Mouse (Mus musculus) heart, adult 9 months (tissue): ENCODE results near the gene Tbc1d8.

ENCODE experiments used
- DNase-seq, 2 experiments: peaks; one replicate each; pipeline ENCODE4 v3.0.0; 2022; ENCODE audit warnings: low spot score in 2 of 2

Tbc1d8 gene

DNA sequence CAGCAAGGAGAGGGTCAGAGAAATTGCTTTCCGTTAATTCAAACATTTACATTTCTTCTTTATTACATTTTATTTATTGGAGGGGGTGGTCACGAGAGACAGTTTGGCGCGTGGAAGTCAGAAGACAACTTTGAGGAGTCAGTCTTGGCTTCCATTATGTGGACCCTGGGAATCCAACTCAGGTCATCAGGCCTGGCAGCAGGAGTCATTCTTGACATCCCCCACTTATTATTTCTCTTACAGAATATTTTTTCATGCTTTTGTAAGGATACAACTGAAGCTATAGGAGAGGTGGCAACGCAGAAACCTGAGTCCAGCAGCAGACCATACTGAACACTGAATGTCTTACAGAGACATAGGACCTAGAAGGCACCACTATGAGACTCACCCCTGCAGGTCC is 699 bp upstream of the Tbc1d8 start:
- no peak for DNase-seq

DNA sequence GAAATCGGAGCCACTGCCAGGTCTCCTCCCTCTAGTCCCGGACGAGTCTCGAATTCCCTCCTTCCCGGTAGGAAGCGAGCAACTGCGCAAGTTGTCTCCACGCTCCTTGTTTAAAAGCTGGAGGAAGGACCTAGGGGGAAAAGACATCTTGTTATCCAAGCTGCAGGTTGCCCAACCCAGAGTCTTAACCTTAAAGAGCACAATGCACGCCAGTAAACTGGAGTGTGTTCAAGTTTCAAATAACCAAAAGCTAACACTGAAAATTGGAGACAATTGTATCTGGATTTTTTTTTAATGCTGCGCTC is 293 bp upstream of the Tbc1d8 start:
- no peak for DNase-seq

GRCm38 (mm10) chr1:39477064-39477463 is 1.5 kb downstream of the Tbc1d8 start:
- no peak for DNase-seq

DNA sequence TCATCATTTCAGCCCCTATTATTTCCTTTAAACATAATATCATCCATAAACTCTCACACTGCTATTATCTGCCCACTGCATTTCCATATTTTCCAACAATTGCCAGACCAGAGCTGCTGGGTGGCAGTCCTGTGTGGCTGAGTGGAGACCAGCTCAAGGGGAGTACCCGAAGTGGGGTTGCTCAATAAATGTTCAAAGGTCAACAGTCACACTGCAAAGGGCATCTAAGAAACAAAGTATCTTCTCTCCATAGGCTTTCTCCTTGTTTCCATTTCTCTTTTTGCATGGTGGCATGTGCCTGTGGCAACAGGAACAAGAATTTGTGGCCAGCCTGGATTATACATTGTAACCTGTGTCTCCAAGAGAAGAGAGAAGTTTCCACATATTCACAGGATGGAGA is 2.2 kb downstream of the Tbc1d8 start:
- DNase-seq, result no peak

GRCm38 (mm10) chr1:39474516-39474915 is 4.0 kb downstream of the Tbc1d8 start:
- no peak for DNase-seq

DNA sequence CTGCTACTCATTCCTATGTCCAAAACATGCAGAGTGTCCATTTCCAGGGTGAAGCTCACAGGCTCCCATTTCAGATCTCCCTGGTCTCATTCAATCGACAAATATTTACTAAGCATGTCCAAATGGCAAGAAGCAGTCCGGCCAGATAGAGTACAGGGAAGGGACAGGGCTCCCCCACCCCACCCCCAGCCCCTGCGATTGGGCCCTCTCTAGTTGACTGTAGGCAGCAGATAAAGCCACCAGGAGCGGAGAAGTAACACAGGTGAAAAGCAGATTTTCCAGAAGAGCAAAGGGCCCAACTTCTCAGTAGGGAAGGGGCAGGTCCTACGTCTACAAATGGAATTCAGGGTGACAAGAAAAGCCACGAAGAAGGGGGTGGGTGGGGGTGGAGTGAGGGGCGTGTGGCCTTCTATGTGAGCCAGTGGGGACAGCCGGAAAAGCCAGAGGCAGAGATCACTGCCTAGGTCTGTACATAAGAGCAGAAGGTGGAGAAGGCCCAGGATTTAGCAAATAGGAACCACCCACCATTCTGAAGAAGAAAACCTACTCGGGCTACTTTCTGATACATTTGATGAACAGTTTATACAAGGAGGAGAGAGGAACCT is 7.2 kb downstream of the Tbc1d8 start:
- DNase-seq, result no peak

GRCm38 (mm10) chr1:39468982-39469381 is 9.6 kb downstream of the Tbc1d8 start:
- DNase-seq, result no peak

DNA sequence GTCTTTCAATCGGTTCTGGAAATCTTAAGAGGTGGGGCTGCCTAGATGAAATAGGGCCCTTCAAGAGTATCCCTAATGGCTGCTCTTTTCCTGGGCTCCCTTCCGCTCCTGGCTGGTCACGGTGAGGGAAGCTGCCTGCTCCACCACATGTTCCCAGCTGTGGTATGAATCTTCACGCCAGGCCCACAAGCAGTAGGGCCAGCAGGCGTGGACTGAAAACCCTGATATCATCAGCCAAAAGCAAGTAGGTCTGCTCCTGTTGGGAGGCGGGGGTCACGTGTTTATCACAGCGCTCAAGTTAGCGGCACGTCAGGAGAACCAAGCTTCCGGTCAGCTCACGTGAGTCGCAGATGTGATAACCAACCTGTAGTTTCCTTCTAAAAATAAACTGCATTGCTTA is 12.0 kb downstream of the Tbc1d8 start:
- DNase-seq, result peak; percentile 35 to 38

DNA sequence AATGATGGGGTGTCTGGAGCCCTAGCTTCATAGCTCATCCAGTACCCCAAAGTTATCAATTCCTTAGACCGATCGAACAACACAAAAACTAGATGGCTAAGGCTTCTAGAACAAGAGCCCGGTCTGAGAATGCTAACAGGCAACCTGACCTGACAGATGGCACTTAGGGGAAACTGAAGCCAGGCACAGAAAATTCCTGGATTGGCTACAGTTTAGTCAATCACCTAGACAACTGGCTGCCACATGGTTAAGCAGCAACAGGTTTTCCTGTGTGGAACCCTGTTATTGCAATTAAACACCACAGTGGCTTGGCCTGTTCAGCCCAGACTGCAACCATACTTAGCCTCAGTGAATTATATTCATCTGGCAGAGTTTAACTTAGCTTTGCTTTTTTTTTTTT is 13.8 kb downstream of the Tbc1d8 start:
- no peak for DNase-seq

- no peak for DNase-seq
These were observed 15.6 kb downstream of the Tbc1d8 start for GRCm38 (mm10) chr1:39462937-39463444.

GRCm38 (mm10) chr1:39462036-39462435 is 16.5 kb downstream of the Tbc1d8 start:
- DNase-seq, result no peak

DNA sequence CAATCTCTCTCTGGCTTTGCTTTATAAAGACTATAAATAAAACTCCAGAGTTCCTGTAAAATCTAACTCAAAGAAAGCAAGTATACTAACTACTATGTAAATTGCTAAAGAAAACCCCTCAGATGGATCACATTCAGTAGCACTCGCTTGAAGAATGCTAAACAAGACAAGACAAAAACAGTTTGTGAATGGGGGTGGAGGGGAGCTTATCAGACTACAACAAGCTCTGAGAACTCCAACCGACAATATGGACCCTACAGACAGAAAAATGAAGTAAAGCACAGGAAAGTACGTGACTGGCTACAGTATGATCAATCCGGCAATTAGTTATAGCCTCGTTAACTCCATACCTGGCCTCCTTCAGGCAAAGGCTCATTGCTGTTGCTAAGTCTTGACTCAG is 18.1 kb downstream of the Tbc1d8 start:
- DNase-seq, result no peak

DNA sequence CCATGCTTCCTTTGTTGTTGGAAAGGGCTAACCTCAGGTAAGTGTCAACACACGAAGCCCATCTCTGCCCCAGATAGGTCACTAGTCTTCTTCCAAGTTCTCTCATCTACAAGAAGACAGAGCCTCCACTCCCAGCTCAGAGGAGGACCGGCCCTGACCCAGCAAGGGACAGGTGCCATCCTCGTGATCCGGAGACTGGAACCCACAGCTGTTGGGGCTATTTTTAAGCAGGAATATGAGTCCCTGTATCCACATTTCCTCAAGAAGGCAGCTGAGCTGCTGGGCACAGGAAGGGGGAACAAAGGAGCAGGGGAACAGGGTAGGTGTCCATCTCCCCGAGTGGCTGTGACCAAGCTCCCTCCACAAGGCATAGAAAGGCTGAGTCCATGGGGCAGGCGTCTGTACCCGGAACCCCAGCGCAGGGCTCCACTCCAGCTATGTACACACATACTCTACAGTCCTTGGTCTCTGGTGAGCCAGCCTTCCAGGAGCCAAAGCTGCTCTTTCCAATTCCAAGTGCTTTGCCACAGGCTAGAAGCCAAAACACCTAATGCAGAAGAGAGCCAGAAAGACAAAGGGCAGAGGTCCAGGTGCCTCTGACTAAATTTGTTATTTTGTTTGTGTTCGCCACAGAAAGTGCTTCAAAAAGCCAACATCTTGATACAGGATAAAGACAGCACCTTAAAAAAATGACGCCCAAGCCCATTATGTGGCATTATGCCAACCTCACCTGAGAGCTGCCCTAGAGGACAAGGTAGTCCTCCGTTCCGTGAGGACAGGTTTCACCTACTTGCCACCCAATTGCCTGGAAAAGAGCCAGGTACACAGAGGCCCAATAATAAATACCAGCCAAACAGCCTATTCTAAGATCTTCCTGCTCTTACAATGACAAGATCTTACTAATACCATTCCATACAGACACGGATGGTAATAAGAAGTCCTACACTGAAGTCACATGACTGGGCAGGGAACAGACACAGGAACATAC is 20.4 kb downstream of the Tbc1d8 start:
- DNase-seq, result no peak

- no peak for DNase-seq
These were observed 22.1 kb downstream of the Tbc1d8 start for GRCm38 (mm10) chr1:39456421-39456853.

GRCm38 (mm10) chr1:39455350-39456023 is 23.1 kb downstream of the Tbc1d8 start:
- no peak for DNase-seq

- no peak for DNase-seq
These were observed 23.8 kb downstream of the Tbc1d8 start for GRCm38 (mm10) chr1:39454783-39455175.

DNA sequence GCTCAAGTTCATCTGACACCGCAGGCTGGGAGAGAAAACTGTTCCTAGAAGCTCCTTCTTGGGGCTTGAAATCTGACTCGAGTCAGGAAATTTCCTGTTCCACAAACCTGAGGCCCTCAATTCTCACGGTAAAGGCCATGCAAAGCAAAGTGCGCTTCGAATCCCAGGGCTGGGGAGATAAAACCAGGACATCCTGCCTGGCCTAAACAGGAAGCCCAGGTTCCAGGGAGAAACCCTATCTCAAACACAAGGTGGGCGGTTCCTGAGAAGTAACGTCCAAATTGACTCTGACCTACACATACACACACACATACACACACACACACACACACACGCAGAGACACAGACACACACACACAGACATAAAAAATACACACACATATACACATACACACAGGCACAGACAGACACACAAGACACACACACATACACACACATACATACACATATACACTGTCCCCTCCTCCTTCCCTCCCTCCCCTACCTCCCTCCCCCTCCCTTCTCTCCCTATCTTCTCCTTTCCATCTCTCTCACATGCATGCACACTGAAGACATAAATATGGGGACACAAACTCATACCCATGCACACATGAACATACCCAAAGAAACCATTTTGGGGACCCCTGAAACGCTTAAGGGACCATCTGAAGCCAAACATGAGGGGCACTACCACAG is 24.3 kb downstream of the Tbc1d8 start:
- no peak for DNase-seq

DNA sequence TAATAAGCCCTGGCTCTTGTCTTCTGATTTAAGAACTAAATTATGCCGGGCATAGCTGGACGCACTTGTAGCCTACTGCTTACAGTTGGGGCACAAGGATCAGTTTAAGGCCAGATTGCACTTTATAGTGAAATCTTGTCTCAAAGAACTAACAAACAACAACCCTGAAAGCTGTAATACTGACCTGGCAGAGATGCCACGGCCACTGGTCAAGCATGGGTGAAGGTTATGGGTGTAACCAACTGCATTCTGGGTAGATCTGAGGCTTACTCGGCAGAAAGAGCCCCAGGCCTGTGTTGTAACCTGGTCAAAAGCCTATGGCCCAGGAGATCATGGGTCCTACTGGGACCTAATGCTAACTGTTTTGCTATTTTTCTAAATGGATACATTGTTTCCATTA is 26.4 kb downstream of the Tbc1d8 start:
- DNase-seq, result no peak

DNA sequence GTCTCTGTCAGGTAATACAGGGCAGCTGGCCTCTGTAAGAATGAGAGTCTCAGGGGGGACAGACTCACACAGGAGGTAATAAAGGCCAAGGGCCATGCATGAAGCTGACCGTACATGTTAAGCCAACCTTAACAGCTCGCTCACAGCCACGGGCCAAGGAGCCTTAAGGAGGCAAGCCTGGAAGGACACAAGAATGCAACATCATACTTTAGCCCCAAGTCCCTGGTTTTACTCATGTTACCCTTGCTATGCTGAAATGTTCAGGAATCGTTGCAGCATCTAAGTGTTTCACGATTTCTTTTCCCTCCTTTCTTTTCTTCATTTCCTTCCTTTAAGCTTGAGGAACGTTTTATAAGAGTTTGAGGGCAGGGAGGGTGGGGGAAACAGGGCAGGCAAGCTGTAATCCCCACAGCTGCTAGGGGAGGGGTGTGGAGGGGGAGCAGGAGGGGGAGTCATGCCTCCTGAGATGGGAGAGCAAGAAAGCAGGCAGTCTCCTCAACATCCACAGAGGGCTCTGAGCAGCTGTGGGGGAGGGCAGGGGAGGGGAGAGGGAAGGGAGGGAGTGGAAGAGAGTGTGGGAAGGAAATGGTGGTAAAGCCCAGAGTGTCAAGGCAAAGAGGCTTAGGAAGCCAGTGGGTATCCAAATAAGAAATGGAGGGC is 28.4 kb downstream of the Tbc1d8 start:
- no peak for DNase-seq

DNA sequence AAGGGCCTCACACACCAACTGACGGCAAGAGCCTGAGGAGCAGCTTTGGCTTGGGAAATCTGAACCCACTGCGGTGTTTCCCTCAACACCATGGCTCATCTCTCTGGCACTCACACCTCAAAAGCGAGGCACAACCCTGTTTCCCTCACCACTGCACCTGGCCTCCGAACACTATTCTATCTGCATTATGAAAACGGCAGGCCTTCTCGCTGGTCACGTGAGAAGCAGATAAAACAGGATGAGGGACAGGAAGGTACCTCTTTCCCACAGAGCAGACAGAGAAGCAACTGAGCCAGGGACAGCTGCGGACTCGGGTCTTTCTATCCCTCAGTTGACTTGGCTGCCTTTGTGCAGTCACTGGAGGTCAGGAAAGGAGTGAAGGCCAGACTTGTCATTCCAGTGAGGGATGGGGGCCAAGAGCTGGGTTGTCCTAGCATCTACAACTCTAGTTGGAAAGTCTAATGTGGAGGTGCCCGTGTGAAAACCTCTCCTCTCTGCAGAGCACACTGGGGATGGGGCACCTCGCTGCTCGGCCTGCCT is 29.2 kb downstream of the Tbc1d8 start:
- peak in 1 of 2 experiments; percentile 19 for DNase-seq

DNA sequence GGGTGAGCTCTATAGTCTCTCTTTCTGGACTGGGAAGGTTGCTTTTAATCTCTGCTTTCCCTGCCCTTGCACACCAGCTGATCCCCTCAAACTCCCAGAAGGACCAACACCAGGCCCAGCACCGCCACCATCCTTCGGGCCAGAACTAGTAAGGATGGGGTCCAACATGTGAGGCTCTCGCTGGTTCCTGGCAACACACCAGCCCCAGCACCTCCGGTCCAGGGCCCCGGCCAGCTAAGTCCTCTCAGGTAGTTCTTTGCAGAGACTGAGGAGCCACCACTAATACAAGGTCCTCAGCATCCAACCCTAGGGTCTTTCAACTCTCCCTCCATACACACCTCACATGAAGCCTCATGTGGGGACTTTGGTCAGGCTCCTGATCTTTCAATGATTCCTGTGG is 29.7 kb downstream of the Tbc1d8 start:
- DNase-seq, result no peak
